ENCODE assay signal across 9 mouse cellular contexts in genomic region chr2:93353725-93354124, GRCm38 (mm10). TPM values are rescaled to one million over a fixed set of nuclear protein-coding genes. Genes with fewer than 3 reads are reported as not detected.
A peak's percentile ranks its signal among the peaks of the same experiment; 100 is the strongest.
DNase-seq lines count a peak whose midpoint lies in the region; ATAC-seq lines count a peak whose summit lies in the region.
"Had no signal": no experiment of that assay in that cellular context is flagged by ENCODE, and none has a peak within 500 bp of the region (broad histone marks: within the 10 kb centered on the region; RNA-seq: fewer than 3 reads in every experiment).

No protein-coding gene starts in this region.

- H3K27me3 ChIP-seq in embryonic facial prominence, embryonic 10.5 days (replicated peaks; ENCODE audit: low read depth, poor library complexity, severe bottlenecking), result 0 out of 2 replicates have a peak, but pooled peaks cover 5% of the 10 kb centered on the region
- H3K27me3 ChIP-seq in intestine, embryonic 15.5 days (replicated peaks), result no peaks in the 10 kb centered on the region

- H3K9me3 ChIP-seq in embryonic facial prominence, embryonic 10.5 days, result no peaks in the 10 kb centered on the region
- no peaks in the 10 kb centered on the region for H3K9me3 ChIP-seq in intestine, embryonic 15.5 days
- H3K9me3 ChIP-seq: limb, embryonic 12.5 days had no signal

- ATAC-seq in intestine, embryonic 15.5 days, result 0 out of 2 replicates have a peak, but pooled peaks have one; percentile 9
- peak; percentile 91 for ATAC-seq in megakaryocyte progenitor cell, adult 5-6 weeks (replicated peaks; ENCODE audit: poor library complexity)

- no peak overlapping the region for H3K4me2 ChIP-seq in intestine, embryonic 15.5 days (replicated peaks)
- H3K4me2 ChIP-seq: limb, embryonic 12.5 days had no signal

- H3K36me3 ChIP-seq in embryonic facial prominence, embryonic 10.5 days (replicated peaks), result no peaks in the 10 kb centered on the region
- no peaks in the 10 kb centered on the region for H3K36me3 ChIP-seq in intestine, embryonic 15.5 days
- H3K36me3 ChIP-seq: limb, embryonic 12.5 days had no signal

- H3K9ac ChIP-seq in intestine, embryonic 15.5 days, result no peak overlapping the region
- H3K9ac ChIP-seq: limb, embryonic 12.5 days had no signal

- 82% methylated on average over 4 of the region's 4 CpGs for WGBS in embryonic facial prominence, embryonic 10.5 days
- WGBS in intestine, embryonic 15.5 days, result 47% methylated on average over 4 of the region's 4 CpGs

- H3K4me3 ChIP-seq in embryonic facial prominence, embryonic 10.5 days, result no peak overlapping the region
- no peak overlapping the region for H3K4me3 ChIP-seq in intestine, embryonic 15.5 days (replicated peaks)
- H3K4me3 ChIP-seq: limb, embryonic 12.5 days had no signal

- peak overlapping the region; percentile 54 for H3K27ac ChIP-seq in embryonic facial prominence, embryonic 10.5 days (replicated peaks)
- H3K27ac ChIP-seq in intestine, embryonic 15.5 days, result no peak overlapping the region
- H3K27ac ChIP-seq: limb, embryonic 12.5 days had no signal

- peak; percentile 24 for DNase-seq in kidney, postnatal 14 days
- DNase-seq in kidney, postnatal 25 days, result no peak
- no peak for DNase-seq in embryonic facial prominence, embryonic 10.5 days (ENCODE audit: low spot score)
- no peak for DNase-seq in adrenal gland, postnatal 14 days
- DNase-seq in right cerebral cortex, postnatal 36 days (ENCODE audit: low spot score in 2 of 2), result no peak
- DNase-seq in adrenal gland, adult 2 months, result no peak

- peaks cover 27% of the 10 kb centered on the region for H3K4me1 ChIP-seq in embryonic facial prominence, embryonic 10.5 days
- H3K4me1 ChIP-seq in intestine, embryonic 15.5 days (replicated peaks), result 0 out of 2 replicates have a peak, but pooled peaks cover 2% of the 10 kb centered on the region

RNA-seq across cellular contexts. Expression of gene Tspan18, which starts 19.4 kb away (rescaled TPM):
- polyA plus RNA-seq in embryonic facial prominence, embryonic 10.5 days (2016; fragmentation: Nextera tagmentation; extraction: Ambion mirVana), result 20.7 and 25.3 TPM in 2 replicates
- 21.4 and 23.0 TPM in 2 replicates for polyA plus RNA-seq in intestine, embryonic 15.5 days (2015; fragmentation: Nextera tagmentation; extraction: Ambion mirVana)
- total RNA-seq in megakaryocyte progenitor cell, adult 5-6 weeks (2015), result 0.39 TPM in 1 of 2 replicates, not detected in the other
- not detected in 2 replicates for total RNA-seq in megakaryocyte progenitor cell, adult 5-6 weeks (2017)
- total RNA-seq in adrenal gland, postnatal 14 days (2021), result 72.2 and 76.9 TPM in 2 replicates
- total RNA-seq in adrenal gland, adult 2 months (2021), result 10 to 100 TPM; 48.1 to 57.7 TPM
- 156 and 192 TPM in 2 replicates for polyA plus RNA-seq in adrenal gland, adult 2 months (2012; rRNA removed)

Comparison
In these comparisons a context has a peak if more than half of its experiments do, and no peak if none do; other contexts are left out.
1. RNA of gene Tspan18, which starts 19.4 kb away (total RNA-seq): 72.2 to 76.9 TPM in adrenal gland, postnatal 14 days and 48.1 to 57.7 TPM in adrenal gland, adult 2 months; 0.39 TPM in megakaryocyte progenitor cell, adult 5-6 weeks; every median in the first group is over 10 times any median in the second.